Mouse (Mus musculus) embryo, embryonic 10 days (tissue): ENCODE measurements around the gene Msln.

Experiments used
- DNase-seq: peaks from one replicate; pipeline ENCODE4 v3.0.0-alpha.2; 2015; ENCODE audit warnings: low spot score

Msln gene

GRCm38 (mm10) chr17:25754241-25754640 is at the start of gene Msln:
Msln (minus strand) TSS chr17:25754378.
- no peak for DNase-seq

GRCm38 (mm10) chr17:25802825-25803517 is 48.8 kb upstream of the Msln start:
- DNase-seq: peak; percentile 90

DNA sequence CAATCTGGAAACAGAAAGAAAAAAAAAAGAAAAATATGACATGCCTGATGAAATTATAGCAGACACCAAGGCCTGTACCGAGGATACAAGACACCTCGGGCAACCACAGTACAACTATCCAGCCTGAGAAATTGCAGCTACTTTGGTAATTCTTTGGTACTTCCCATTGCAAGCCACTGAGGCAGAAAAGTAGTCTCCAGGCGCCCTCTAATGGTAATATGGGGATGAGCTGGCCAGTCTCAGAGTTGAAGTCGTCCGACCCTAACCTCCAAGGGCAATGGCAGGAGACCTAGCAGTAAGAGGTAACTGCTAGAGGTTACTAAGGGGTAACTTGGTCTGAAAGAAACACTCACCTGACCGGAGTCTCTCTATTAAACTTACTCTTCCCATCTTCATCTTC is 46.9 kb upstream of the Msln start:
- DNase-seq: peak; percentile 86

GRCm38 (mm10) chr17:25796951-25797369 is 42.8 kb upstream of the Msln start, which contains the start of gene Metrn:
Metrn (minus strand) TSS chr17:25797136.
- peak; percentile 94 for DNase-seq

GRCm38 (mm10) chr17:25796211-25796771 is 42.1 kb upstream of the Msln start:
- peak; percentile 49 for DNase-seq

DNA sequence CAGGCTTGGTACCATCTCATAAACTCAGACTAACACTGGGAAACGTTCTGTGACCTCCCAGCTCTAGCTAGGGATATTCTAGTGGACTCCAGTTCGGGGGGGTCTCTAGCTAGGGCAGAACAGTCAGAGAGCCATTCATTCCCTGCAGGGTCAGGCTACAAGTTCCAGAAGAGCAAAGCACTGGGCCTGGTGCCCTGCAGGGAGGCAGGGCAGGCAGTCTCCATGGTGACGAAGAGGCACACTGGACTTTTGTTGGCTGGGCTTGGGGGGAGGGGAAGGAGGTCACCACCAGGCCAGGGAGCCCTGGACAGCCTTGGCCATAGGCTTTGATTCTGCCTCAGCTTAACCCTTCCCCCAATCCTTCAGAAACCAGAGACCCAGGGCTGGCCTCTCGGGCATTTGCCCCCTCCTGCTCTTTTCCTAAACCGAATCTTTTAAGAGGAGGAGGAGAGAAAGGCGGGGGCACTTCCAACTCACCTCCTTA is 41.5 kb upstream of the Msln start, which contains the start of gene AC134908.4:
Gene AC134908.4 (minus strand): TSS at position 51 of the 484 bp plus-strand sequence.
- peak; percentile 96 for DNase-seq

DNA sequence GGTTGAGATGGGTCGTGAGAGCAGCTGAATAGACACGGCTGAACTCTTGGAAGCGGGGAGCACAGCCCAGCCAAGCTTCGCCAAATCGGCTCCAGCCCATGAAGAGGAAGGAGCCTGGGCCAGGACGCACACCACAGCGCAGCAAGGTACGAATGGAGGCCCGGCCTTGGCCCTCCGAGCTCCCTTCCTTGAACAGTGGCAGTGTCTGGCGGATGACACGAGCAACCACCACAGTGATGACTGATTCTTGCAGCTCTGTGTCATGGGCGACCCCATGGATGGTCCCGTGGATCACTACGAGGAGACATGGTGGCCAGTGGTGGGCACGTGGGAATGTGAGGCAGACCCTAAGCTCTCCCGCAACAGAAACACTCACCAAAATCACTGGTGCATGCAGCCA is 40.8 kb upstream of the Msln start:
- no peak for DNase-seq

- DNase-seq: peak; percentile 55
Measured at GRCm38 (mm10) chr17:25794197-25794596, 40.0 kb upstream of the Msln start.

GRCm38 (mm10) chr17:25792615-25793014 is 38.4 kb upstream of the Msln start, which contains the start of gene Fam173a:
Fam173a (minus strand) TSS chr17:25792901.
- DNase-seq: peak; percentile 75

- peak; percentile 86 for DNase-seq
Measured at GRCm38 (mm10) chr17:25791843-25792527, 37.8 kb upstream of the Msln start.

GRCm38 (mm10) chr17:25791320-25791842 is 37.2 kb upstream of the Msln start:
- peak; percentile 50 for DNase-seq

DNA sequence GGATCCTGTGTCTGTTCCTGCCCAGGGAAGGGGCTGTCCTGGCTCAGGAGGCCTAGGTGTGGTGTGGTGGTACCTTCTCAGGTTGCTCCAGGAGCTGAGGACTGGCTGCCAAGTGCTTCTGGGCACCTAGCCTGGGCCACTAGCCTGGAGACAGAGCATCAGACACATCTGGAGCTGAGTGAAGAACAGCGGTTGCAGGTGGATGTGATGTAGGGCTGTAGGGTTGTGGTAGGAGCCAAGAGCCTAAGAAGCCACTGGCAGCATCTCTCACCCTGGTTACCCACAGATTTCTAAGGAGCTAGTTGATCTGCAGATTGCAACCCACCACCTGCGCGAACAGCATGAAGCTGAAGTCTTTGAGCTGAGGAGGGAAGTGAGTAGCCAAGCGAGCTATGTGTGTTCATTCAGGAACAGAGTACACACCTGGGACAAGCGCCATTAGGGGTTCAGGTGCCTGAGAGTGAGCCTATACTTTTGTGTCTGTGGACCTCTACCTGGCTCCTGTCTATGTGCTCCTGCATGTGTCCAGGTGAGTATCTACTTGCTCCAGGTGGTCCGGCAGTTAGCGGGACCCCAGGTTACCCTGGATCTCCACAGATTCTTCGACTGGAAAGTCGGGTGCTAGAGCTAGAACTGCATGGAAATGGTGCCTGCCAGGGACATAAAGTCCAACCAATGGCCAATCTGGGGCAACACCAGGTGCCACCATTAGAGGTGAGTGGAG is 32.8 kb upstream of the Msln start:
- no peak for DNase-seq

DNA sequence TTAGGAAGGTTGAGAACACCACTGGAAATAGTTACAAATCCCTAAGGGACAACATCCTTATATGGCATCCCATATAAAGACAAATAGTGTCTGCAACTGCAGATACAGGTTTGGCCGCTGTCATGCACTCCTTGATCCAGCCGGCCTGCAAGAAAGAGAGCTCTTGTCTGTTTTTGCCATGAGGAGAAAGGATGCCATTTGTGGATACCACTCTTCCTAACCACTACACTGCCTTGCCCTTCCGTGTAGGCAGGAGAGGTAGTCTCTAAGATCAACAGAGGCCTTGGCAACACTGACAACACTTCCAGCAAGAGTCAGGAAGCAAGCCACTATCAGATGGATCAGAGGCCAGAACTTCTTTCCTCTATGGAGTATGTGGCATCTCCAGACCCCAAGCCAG is 32.1 kb upstream of the Msln start, which contains the start of gene Ccdc78:
Gene Ccdc78 (plus strand): TSS at position 301 of the 400 bp plus-strand sequence.
- no peak for DNase-seq

- peak; percentile 99 for DNase-seq
Measured at GRCm38 (mm10) chr17:25785281-25785745, 31.1 kb upstream of the Msln start, which contains the start of gene Haghl. Haghl (minus strand) TSS chr17:25785673.

- DNase-seq: no peak
Measured at GRCm38 (mm10) chr17:25783861-25784574, 29.8 kb upstream of the Msln start.

DNA sequence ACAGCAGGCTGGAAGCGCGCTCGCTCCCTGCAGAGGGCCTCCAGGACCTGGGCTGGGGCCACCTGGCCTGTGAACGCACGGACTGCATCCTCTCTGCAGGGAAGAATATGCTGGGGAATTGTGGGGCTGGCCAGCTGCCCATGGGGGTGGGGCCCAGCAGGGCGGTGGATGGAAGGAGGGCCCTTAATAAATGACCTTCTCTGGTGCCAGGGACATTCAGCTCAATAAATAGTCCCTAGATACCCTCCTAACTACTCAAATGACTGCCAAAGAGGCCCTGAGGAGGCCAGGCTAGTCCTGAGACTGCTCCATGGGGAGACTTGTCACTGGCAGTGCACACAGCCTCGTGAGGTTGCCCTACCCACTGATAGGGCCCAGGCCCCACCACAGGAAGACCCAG is 28.9 kb upstream of the Msln start:
- no peak for DNase-seq

DNA sequence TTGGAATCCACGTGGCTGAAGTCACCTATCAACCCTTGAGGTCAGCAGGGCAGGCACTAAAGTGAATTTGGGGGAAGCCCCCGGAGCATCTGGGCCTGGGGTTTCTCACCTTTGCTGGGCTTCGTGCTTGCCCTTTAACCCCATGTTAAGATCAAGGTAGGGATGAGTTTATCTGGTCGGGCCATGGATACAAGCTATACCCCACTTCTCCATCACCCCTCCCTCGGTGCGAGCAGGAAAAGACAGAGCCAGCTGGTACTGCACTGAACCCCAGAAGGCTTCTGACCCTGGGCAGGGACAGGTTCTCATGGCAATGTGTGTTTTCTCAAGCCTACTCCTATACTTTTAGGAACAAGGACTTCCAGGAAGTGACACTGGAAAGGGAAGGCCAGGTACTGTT is 27.2 kb upstream of the Msln start:
- DNase-seq: no peak

DNA sequence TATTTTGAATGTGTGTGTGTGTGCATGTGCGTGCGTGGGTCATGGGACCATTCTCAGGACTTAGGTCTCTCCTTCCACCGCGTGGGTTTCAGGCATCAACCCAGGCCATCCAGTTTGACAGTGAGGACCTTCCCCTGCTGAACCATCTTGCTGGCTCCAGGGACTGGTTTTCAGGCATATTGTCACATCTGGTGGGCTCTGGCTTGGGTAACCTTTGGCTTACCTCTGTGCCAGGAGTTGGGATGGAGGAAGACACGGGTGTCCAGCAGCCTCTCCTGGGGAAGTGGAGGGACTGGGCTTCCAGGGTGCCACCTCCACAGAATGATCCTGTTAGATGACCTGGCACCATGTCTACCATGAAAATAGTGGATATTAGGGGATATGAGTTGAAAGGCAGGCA is 23.8 kb upstream of the Msln start:
- no peak for DNase-seq

DNA sequence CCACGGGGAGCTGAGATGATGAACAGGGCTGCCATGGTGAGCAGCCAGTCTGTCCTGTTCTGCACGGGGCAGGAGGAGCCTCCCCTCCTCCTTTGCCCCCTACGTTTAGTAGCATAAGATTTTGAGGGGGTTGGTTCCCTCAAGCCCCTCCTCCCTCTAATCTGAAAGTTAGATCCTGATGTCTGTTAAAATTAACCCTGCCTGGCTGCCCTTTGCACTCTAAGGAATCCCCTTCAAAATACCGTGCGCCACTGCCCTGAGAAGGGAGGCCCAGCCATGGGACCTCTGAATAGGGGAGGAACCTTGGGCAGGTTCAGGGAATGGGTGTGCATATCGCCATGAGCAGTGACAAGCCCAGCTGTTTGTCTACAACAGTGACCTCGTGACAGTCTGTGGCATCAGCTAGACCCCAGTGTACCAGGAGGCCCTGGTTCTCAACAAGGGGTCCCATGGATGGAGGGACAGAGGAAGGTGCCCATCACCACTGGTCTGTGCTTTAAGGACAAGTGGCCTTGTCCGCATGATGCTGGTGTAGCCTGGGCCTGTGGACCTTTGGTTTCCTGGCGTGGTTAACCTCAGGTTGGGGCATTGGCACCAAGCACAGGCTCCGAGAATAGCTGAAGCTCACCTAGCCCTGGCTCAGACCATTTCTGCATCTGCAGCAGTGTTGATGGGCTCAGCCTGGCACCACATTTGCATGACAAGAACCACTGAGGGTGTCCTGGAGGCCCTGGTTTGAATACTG is 21.3 kb upstream of the Msln start:
- DNase-seq: no peak

GRCm38 (mm10) chr17:25773549-25774120 is 19.5 kb upstream of the Msln start, which contains the start of gene Narfl:
Narfl (plus strand) TSS chr17:25773776.
- peak; percentile 99 for DNase-seq
